Mouse (Mus musculus) liver, adult 2 months (tissue): ENCODE data around the gene Nek7.

Source experiments
- CTCF ChIP-seq: fragments of 200-500 bp; IDR thresholded peaks from 2 replicates; pipeline ENCODE4 v1.5.1; 2011; ENCODE audit warnings: low read depth, low read length, control low read depth
- POLR2A ChIP-seq: fragments of 200-500 bp; IDR thresholded peaks from 2 replicates; pipeline ENCODE4 v1.6.1; 2011; ENCODE audit warnings: low read length, control low read depth; ENCODE audit not compliant: insufficient read depth; ENCODE audit errors: extremely low read depth

DNA sequence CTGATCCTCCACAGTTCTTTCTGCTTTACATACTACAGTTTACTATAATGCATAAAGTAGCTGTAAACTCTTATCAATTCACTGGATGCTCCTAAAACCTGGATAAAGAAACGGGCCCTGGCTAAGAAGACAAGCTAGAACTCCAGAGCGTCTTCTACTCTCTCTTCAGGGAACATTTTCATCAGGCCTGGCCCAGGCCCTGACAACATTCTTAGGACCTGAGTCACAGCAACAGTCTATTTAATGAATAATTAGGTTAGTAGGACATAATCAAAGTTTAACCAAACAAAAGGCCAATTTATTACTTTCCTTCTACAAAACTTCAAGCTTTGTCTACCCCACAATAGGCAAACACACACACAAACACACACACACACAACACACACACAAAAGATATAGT lies 15.2 kb downstream of the Nek7 start:
- TF ChIP-seq CTCF (no peak), POLR2A (no peak)
